Mouse (Mus musculus): ENCODE data around the gene Gm3854. TPM values are rescaled to one million over a fixed set of nuclear protein-coding genes. Genes with fewer than 3 reads are reported as not detected.

Gm3854 gene
- polyA plus RNA-seq, 1 experiment from 2014 or later = 5.8 TPM

Other genes starting within 250 kb of the Gm3854 start
- 16.9 and 21.3 TPM in 2 replicates for gene Zfp787, start 187.8 kb upstream of the Gm3854 start, polyA plus RNA-seq (2015; fragmentation: Nextera tagmentation; extraction: Ambion mirVana)
- 99.6 and 101 TPM in 2 replicates for gene Zfp444, start 171.5 kb upstream of the Gm3854 start, polyA plus RNA-seq (2015; fragmentation: Nextera tagmentation; extraction: Ambion mirVana)
- gene Galp, start 146.7 kb upstream of the Gm3854 start, polyA plus RNA-seq (2015; fragmentation: Nextera tagmentation; extraction: Ambion mirVana) = not detected in 2 replicates
- not detected in 2 replicates for gene Zscan5b, start 121.5 kb upstream of the Gm3854 start, polyA plus RNA-seq (2015; fragmentation: Nextera tagmentation; extraction: Ambion mirVana)
- not detected in 2 replicates for gene Epp13, start 91.0 kb upstream of the Gm3854 start, polyA plus RNA-seq (2015; fragmentation: Nextera tagmentation; extraction: Ambion mirVana)
- gene Zfp667, start 57.2 kb upstream of the Gm3854 start, polyA plus RNA-seq (2015; fragmentation: Nextera tagmentation; extraction: Ambion mirVana) = 13.0 and 17.1 TPM in 2 replicates
- gene Zfp583, start 12.5 kb upstream of the Gm3854 start, polyA plus RNA-seq (2015; fragmentation: Nextera tagmentation; extraction: Ambion mirVana) = 14.5 and 15.8 TPM in 2 replicates
- 5.8 and 6.8 TPM in 2 replicates for gene Zfp78, start 19.5 kb downstream of the Gm3854 start, polyA plus RNA-seq (2015; fragmentation: Nextera tagmentation; extraction: Ambion mirVana)
- gene Zfp28, start 39.5 kb downstream of the Gm3854 start, polyA plus RNA-seq (2015; fragmentation: Nextera tagmentation; extraction: Ambion mirVana) = 21.3 and 23.8 TPM in 2 replicates
- gene Smim17, start 55.0 kb downstream of the Gm3854 start, polyA plus RNA-seq (2015; fragmentation: Nextera tagmentation; extraction: Ambion mirVana) = 3.7 and 6.0 TPM in 2 replicates
- not detected in 2 replicates for gene Gm20715, start 66.5 kb downstream of the Gm3854 start, polyA plus RNA-seq (2015; fragmentation: Nextera tagmentation; extraction: Ambion mirVana)
- gene Olfr1344, start 94.9 kb downstream of the Gm3854 start, polyA plus RNA-seq (2015; fragmentation: Nextera tagmentation; extraction: Ambion mirVana) = 0.22 and 0.24 TPM in 2 replicates
- gene Olfr1336, start 112.4 kb downstream of the Gm3854 start, polyA plus RNA-seq (2015; fragmentation: Nextera tagmentation; extraction: Ambion mirVana) = 0.03 TPM in 1 of 2 replicates, not detected in the other
- not detected in 2 replicates for gene Olfr1346, start 123.3 kb downstream of the Gm3854 start, polyA plus RNA-seq (2015; fragmentation: Nextera tagmentation; extraction: Ambion mirVana)
- gene Olfr5, start 143.2 kb downstream of the Gm3854 start, polyA plus RNA-seq (2015; fragmentation: Nextera tagmentation; extraction: Ambion mirVana) = not detected in 2 replicates
- gene Olfr1347, start 156.0 kb downstream of the Gm3854 start, polyA plus RNA-seq (2015; fragmentation: Nextera tagmentation; extraction: Ambion mirVana) = not detected in 2 replicates
- gene Olfr1348, start 165.0 kb downstream of the Gm3854 start, polyA plus RNA-seq (2015; fragmentation: Nextera tagmentation; extraction: Ambion mirVana) = not detected in 2 replicates
- not detected in 2 replicates for gene Olfr1349, start 179.2 kb downstream of the Gm3854 start, polyA plus RNA-seq (2015; fragmentation: Nextera tagmentation; extraction: Ambion mirVana)
- not detected in 2 replicates for gene Olfr1350, start 221.1 kb downstream of the Gm3854 start, polyA plus RNA-seq (2015; fragmentation: Nextera tagmentation; extraction: Ambion mirVana)